Mouse (Mus musculus) kidney, postnatal 36 days (tissue): ENCODE data around the gene Iqcb1.

Experiments
- DNase-seq, 2 experiments: peaks; one replicate each; pipeline ENCODE4 v3.0.0; 2021 to 2022; ENCODE audit warnings: mixed read lengths in 2 of 2

The Iqcb1 gene

GRCm38 (mm10) chr16:36877316-36877715, 49.1 kb downstream of the Iqcb1 start:
- peak; percentile 30 to 46 for DNase-seq

GRCm38 (mm10) chr16:36882737-36883343, 54.7 kb downstream of the Iqcb1 start:
- DNase-seq = no peak

- peak in 1 of 2 experiments; percentile 61 for DNase-seq
These were observed 56.7 kb downstream of the Iqcb1 start for GRCm38 (mm10) chr16:36884881-36885280.

GRCm38 (mm10) chr16:36885912-36886311, 57.7 kb downstream of the Iqcb1 start:
- no peak for DNase-seq

GRCm38 (mm10) chr16:36887546-36887945, 59.4 kb downstream of the Iqcb1 start:
- DNase-seq = no peak

DNA sequence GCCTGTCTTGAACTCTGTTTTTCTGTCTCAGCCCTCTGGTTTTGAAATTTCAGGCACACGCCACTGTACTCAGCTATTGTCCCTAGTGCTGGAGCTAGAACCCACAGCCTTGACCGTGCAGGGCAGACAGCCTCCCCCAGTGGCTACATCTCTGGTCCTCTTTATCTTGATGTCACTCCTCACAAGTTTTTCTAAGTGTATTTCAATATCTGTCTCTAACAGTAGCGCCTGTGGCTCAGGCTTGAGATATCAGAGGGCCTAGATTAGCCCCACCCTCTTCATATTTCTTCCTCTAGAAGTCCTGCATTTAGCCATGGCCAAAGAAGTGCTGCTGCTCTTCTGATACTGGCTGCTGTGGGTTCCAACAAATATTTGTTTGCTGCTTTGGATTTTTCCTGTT, 62.4 kb downstream of the Iqcb1 start:
- no peak for DNase-seq

DNA sequence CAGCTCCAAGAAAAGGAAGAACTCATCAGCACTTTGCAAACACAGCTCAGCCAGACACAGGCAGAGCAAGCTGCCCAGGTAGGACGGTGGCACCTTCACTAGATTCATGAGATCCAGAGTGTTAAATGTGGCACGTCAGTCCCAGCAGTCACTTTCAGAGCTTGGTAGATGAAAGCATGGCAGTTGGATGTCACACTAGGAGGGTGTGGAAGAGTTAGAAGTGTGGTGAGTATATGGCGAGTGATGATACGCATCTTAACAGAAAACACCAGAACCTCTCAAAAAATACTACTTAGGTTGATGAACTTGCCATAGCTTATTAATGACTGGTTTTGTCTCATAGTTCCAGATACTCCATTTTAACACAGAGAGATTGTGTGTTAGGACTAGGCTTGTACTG, 63.2 kb downstream of the Iqcb1 start:
- DNase-seq = no peak

- no peak for DNase-seq
These were observed 65.1 kb downstream of the Iqcb1 start for GRCm38 (mm10) chr16:36893317-36893716.

GRCm38 (mm10) chr16:36896712-36897111, 68.5 kb downstream of the Iqcb1 start:
- DNase-seq = no peak

DNA sequence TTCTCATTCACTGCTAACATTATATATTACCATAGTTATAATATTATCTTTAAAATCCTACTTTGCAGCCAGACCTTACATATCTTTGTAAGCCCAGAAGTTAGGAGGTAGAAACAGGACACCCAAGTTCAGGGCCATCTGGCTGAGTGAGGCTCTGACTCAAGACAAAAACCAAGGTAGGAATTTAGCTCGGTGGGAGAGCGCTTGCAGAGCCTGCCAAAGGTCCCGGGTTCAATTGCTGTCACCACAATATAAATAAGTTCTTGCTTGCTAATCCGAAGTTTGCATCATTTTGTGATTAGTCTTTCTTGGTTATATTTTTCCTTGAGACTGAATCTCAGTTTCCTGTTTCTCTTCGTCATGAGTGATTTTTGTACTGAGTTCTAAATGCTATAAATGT, 75.0 kb downstream of the Iqcb1 start:
- no peak for DNase-seq

DNA sequence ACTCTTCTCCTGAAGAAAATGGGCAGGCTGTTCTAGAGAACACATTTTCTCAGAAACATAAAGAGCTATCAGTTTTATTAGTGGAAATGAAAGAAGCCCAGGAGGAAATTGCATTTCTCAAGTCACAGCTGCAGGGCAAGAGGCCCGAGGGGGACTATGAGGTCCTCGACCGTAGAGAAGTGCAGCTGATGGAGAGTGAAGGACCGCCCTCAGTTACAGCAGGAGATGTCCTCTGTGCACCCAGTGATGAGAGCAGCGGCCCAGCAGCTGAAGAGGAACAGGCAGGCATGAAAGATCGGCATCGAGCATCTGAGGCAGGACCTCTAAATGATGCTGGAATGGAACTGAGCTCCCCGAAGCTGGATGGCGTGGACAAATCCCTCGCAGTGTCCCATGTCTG, 83.7 kb downstream of the Iqcb1 start:
- no peak for DNase-seq

- DNase-seq = no peak
These were observed 84.1 kb downstream of the Iqcb1 start for GRCm38 (mm10) chr16:36912311-36912710.

DNA sequence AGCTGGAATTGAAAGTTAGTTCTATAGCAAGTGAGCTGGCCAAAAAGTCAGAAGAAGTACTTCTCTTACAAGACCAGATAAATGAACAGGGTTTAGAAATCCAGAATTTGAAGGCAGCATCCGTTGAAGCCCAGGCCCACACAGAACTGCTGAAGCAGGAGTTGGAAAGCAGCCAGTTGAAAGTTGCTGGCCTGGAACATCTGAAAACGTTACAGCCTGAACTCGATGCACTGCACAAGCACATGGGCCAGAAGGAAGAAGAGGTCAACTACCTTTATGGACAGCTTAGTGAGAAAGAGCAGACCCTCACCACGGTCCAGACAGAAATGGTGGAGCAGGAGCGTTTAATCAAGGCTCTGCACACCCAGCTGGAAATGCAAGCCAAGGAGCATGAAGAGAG, 86.0 kb downstream of the Iqcb1 start:
- peak; percentile 82 to 86 for DNase-seq

DNA sequence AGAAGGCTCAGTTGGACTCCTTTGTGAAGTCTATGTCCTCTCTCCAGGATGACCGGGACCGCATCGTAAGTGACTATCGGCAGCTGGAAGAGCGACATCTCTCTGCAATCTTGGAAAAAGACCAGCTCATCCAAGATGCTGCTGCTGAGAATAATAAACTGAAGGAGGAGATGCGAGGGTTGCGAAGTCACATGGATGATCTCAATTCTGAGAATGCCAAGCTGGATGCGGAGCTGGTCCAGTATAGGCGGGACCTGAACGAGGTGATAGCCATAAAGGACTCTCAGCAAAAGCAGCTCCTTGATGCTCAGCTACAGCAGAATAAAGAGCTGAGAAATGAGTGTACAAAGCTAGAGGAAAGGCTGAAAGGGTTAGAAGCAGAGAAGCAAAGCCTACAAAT, 90.3 kb downstream of the Iqcb1 start:
- DNase-seq = no peak

GRCm38 (mm10) chr16:36920410-36920809, 92.2 kb downstream of the Iqcb1 start:
- no peak for DNase-seq

GRCm38 (mm10) chr16:36921067-36921613, 93.0 kb downstream of the Iqcb1 start:
- no peak for DNase-seq

DNA sequence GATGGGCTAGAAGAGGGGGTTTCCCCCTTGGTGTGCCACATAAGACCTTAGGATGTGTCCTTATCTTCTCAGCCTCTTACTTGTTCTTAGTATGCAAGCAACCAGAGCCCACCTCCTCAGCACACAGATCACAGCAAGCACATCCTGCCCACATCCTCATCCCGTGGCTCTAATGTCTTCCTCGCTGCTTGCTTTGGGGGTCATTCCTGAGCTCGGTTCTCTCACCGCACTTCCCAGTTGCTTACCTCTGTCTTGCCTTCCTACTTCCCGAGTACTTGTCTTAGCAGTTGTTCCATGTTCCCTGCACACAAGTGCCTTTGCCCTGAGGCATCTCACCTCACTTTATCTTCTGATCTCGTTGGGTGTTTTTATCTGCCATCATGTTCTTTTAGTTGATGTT, 93.8 kb downstream of the Iqcb1 start:
- DNase-seq = no peak
